Mouse (Mus musculus) myocyte (in vitro differentiated cells): ENCODE data around the gene Akap12.

Source experiments
- CEBPB ChIP-seq: IDR thresholded peaks from 2 replicates; pipeline ENCODE4 v1.6.1; 2011; ENCODE audit warnings: mild to moderate bottlenecking, moderate library complexity; ENCODE audit not compliant: poor library complexity, insufficient read depth, severe bottlenecking
- E2F4 ChIP-seq: IDR thresholded peaks from one replicate; pipeline ENCODE4 v1.6.1; 2011; ENCODE audit warnings: mild to moderate bottlenecking, control low read depth, moderate library complexity; ENCODE audit not compliant: insufficient read depth
- MAX ChIP-seq: IDR thresholded peaks from one replicate; pipeline ENCODE4 v1.6.1; 2011; ENCODE audit warnings: low read depth, mild to moderate bottlenecking, control low read depth
- MYOD1 ChIP-seq, 3 experiments: IDR thresholded peaks; one replicate each; pipeline ENCODE4 v1.6.1; 2011; ENCODE audit warnings: control low read depth in 2 of 3, low read depth in 2 of 3, mild to moderate bottlenecking in 2 of 3, moderate library complexity in 1 of 3; ENCODE audit not compliant: insufficient read length in 2 of 3, control insufficient read depth in 1 of 3
- POLR2A ChIP-seq: IDR thresholded peaks from one replicate; pipeline ENCODE4 v1.6.1; 2011; ENCODE audit warnings: low read depth, mild to moderate bottlenecking, control low read depth, moderate library complexity; ENCODE audit not compliant: insufficient read length
- POLR2AphosphoS2 ChIP-seq: IDR thresholded peaks from one replicate; pipeline ENCODE4 v1.6.1; 2011; ENCODE audit warnings: low read depth, control low read depth; ENCODE audit not compliant: insufficient read length
- SRF ChIP-seq: IDR thresholded peaks from one replicate; pipeline ENCODE4 v1.6.1; 2011; ENCODE audit warnings: low read depth; ENCODE audit not compliant: control insufficient read depth, insufficient read length
- TCF12 ChIP-seq: IDR thresholded peaks from one replicate; pipeline ENCODE4 v1.6.1; 2011; ENCODE audit warnings: mild to moderate bottlenecking, control low read depth; ENCODE audit not compliant: poor library complexity, insufficient read depth, severe bottlenecking
- TCF3 ChIP-seq: IDR thresholded peaks from one replicate; pipeline ENCODE4 v1.6.1; 2011; ENCODE audit warnings: low read depth, control low read depth; ENCODE audit not compliant: insufficient read length
- USF1 ChIP-seq: IDR thresholded peaks from one replicate; pipeline ENCODE4 v1.6.1; 2011; ENCODE audit warnings: low read depth, mild to moderate bottlenecking, control low read depth, moderate library complexity

GRCm38 (mm10) chr10:4289636-4290035 is 23.5 kb downstream of the Akap12 start:
- TF ChIP-seq POLR2A (no peak), E2F4 (no peak), USF1 (no peak), TCF12 (no peak), MAX (no peak), POLR2AphosphoS2 (no peak), MYOD1 (IDR thresholded peaks at IDR 0.05; ENCODE audit: control insufficient read depth in 1 of 3, insufficient read length in 2 of 3, low read depth in 2 of 3) (no peak), CEBPB (no peak), TCF3 (no peak), SRF (no peak)
